Mouse (Mus musculus): ENCODE data around the gene Nprl2.
A peak's percentile ranks its signal among the peaks of the same experiment; 100 is the strongest.

GRCm38 (mm10) chr9:107586974-107587832 is 45.2 kb downstream of the Nprl2 start, which contains the start of gene Ifrd2:
- TF ChIP-seq CTCF (IDR thresholded peaks at IDR 0.05; ENCODE audit: borderline replicate concordance, insufficient read depth, low read depth, low read length) = no peak
- TF ChIP-seq POLR2A (IDR thresholded peaks at IDR 0.05; ENCODE audit: borderline replicate concordance, insufficient read depth, low read length) = peak; percentile 49

Measured in cerebellum, adult 2 months (tissue).